ENCODE assay signal across 1 mouse cellular context in genomic region chr15:78509297-78509899, GRCm38 (mm10).
TF ChIP-seq lines count a peak whose summit lies in the region.

No protein-coding gene starts in this region.

TF ChIP-seq in CH12.LX, 34 proteins besides CTCF, POLR2A, EP300 and RAD21 (continued from another document):
- no peak for TF ChIP-seq HCFC1 (IDR thresholded peaks at IDR 0.05; ENCODE audit: low read depth, low read length)
- TF ChIP-seq MYC (IDR thresholded peaks at IDR 0.05; ENCODE audit: low read depth, low read length), result no peak
- no peak for TF ChIP-seq ZMIZ1 (IDR thresholded peaks at IDR 0.05; ENCODE audit: low read depth, low read length)
- TF ChIP-seq NELFE (IDR thresholded peaks at IDR 0.05; ENCODE audit: low read depth, low read length), result no peak
- TF ChIP-seq TBP (conservative IDR thresholded peaks at IDR 0.05; ENCODE audit: low read depth, low read length), result no peak; the same call in 1 of the 2 replicates
- no peak for TF ChIP-seq SMC3 (IDR thresholded peaks at IDR 0.05; ENCODE audit: low read depth, low read length)
- TF ChIP-seq ZKSCAN1 (IDR thresholded peaks at IDR 0.05; ENCODE audit: borderline replicate concordance, low read depth, low read length), result no peak
- peak; percentile 76 for TF ChIP-seq BHLHE40 (IDR thresholded peaks at IDR 0.05; ENCODE audit: low read depth, low read length)
- peak; percentile 38; the same call in 1 of the 2 replicates for TF ChIP-seq ZNF384 (IDR thresholded peaks at IDR 0.05; ENCODE audit: low read depth, low read length)
- TF ChIP-seq ETS1 (conservative IDR thresholded peaks at IDR 0.05; ENCODE audit: low read depth, low read length), result no peak
- TF ChIP-seq UBTF (IDR thresholded peaks at IDR 0.05; ENCODE audit: low read depth, low read length), result no peak
- no peak for TF ChIP-seq CHD1 (IDR thresholded peaks at IDR 0.05; ENCODE audit: low read depth, low read length)
- no peak for TF ChIP-seq JUN (IDR thresholded peaks at IDR 0.05; ENCODE audit: insufficient read depth, low read depth, low read length)
- TF ChIP-seq ELF1 (IDR thresholded peaks at IDR 0.05; ENCODE audit: low read depth, low read length), result no peak
- peak; percentile 86 for TF ChIP-seq USF2 (conservative IDR thresholded peaks at IDR 0.05; ENCODE audit: low read depth, low read length)
- 0 out of 2 replicates have a peak, but pooled peaks have one; percentile 7 for TF ChIP-seq MXI1 (IDR thresholded peaks at IDR 0.05; ENCODE audit: low read depth, low read length)
- TF ChIP-seq USF1 (IDR thresholded peaks at IDR 0.05; ENCODE audit: low read depth, low read length), result peak; percentile 90
